Mouse (Mus musculus) brain, embryonic 18.5 days (tissue): ENCODE measurements at regions not wholly inside any gene's neighbourhood (a gene's known extent, or its start where the extent isn't known, plus 50 kb on each side); places are given as distances from the start of the nearest gene placed in this dataset.

Experiments used
- DNase-seq: peaks from one replicate; pipeline ENCODE4 v3.0.0-alpha.2; 2012; ENCODE audit warnings: low read depth, low spot score

- no peak for DNase-seq
These were observed 204.8 kb upstream of the Gm6793 start for GRCm38 (mm10) chr8:112219656-112220055.

GRCm38 (mm10) chr8:112212170-112212569 is 197.3 kb upstream of the Gm6793 start:
- DNase-seq, result no peak

GRCm38 (mm10) chr8:112196423-112196822 is 181.6 kb upstream of the Gm6793 start:
- DNase-seq, result no peak

GRCm38 (mm10) chr8:112195880-112196279 is 181.0 kb upstream of the Gm6793 start:
- DNase-seq, result no peak

GRCm38 (mm10) chr8:112191846-112192245 is 177.0 kb upstream of the Gm6793 start:
- peak; percentile 28 for DNase-seq

- no peak for DNase-seq
These were observed 174.9 kb upstream of the Gm6793 start for GRCm38 (mm10) chr8:112189698-112190097.

- no peak for DNase-seq
These were observed 155.3 kb upstream of the Gm6793 start for GRCm38 (mm10) chr8:112170184-112170583.

- DNase-seq, result no peak
These were observed 141.8 kb upstream of the Gm6793 start for GRCm38 (mm10) chr8:112156656-112157055.

- peak; percentile 16 for DNase-seq
These were observed 124.1 kb upstream of the Gm6793 start for GRCm38 (mm10) chr8:112138924-112139323.

- DNase-seq, result no peak
These were observed 115.4 kb upstream of the Gm6793 start for GRCm38 (mm10) chr8:112130196-112130595.

- peak; percentile 8 for DNase-seq
These were observed 114.1 kb upstream of the Gm6793 start for GRCm38 (mm10) chr8:112128833-112129518.

- DNase-seq, result no peak
These were observed 97.1 kb upstream of the Gm6793 start for GRCm38 (mm10) chr8:112111950-112112349.

- peak; percentile 59 for DNase-seq
These were observed 83.2 kb upstream of the Gm6793 start for GRCm38 (mm10) chr8:112097883-112098635.

GRCm38 (mm10) chr8:112094881-112095280 is 80.0 kb upstream of the Gm6793 start:
- DNase-seq, result no peak

- no peak for DNase-seq
These were observed 78.7 kb upstream of the Gm6793 start for GRCm38 (mm10) chr8:112093554-112093953.

- DNase-seq, result no peak
These were observed 78.0 kb upstream of the Gm6793 start for GRCm38 (mm10) chr8:112092831-112093230.

- DNase-seq, result no peak
These were observed 63.8 kb upstream of the Gm6793 start for GRCm38 (mm10) chr8:112078621-112079020.

- DNase-seq, result no peak
These were observed 57.4 kb upstream of the Gm6793 start for GRCm38 (mm10) chr8:112072205-112072604.

GRCm38 (mm10) chr8:112070251-112070650 is 55.4 kb upstream of the Gm6793 start:
- DNase-seq, result no peak
